Mouse (Mus musculus) forebrain, embryonic 15.5 days (tissue): ENCODE results near the gene Prkg2. TPM values are rescaled to one million over a fixed set of nuclear protein-coding genes. Genes with fewer than 3 reads are reported as not detected.

Source experiments
- ATAC-seq: fragments of 200-750 bp; cut with Nextera tagmentation; replicated peaks from 2 replicates; pipeline ENCODE4 v1.8.0; 2017; ENCODE audit warnings: mild to moderate bottlenecking, moderate TSS enrichment, moderate library complexity
- H3K27ac ChIP-seq: fragments of 300-500 bp; sonication (generic); replicated peaks from 2 replicates; pipeline ENCODE4 v1.5.1; 2015; ENCODE audit warnings: mild to moderate bottlenecking, inconsistent platforms
- H3K27me3 ChIP-seq: fragments of 300-500 bp; sonication (generic); 2 replicates; pipeline ENCODE4 v1.6.1; 2015; ENCODE audit warnings: inconsistent platforms
- H3K36me3 ChIP-seq: fragments of 300-500 bp; sonication (generic); 2 replicates; pipeline ENCODE4 v1.6.1; 2015; ENCODE audit warnings: mild to moderate bottlenecking, inconsistent platforms
- H3K4me1 ChIP-seq: fragments of 300-500 bp; sonication (generic); 2 replicates; pipeline ENCODE4 v1.6.1; 2015; ENCODE audit warnings: inconsistent platforms
- H3K4me2 ChIP-seq: fragments of 300-500 bp; sonication (generic); replicated peaks from 2 replicates; pipeline ENCODE4 v1.6.1; 2015; ENCODE audit warnings: mild to moderate bottlenecking, inconsistent platforms
- H3K4me3 ChIP-seq: fragments of 300-500 bp; sonication (generic); 2 replicates; pipeline ENCODE4 v1.5.1; 2015; ENCODE audit warnings: mild to moderate bottlenecking, inconsistent platforms
- H3K9ac ChIP-seq: fragments of 300-500 bp; sonication (generic); replicated peaks from 2 replicates; pipeline ENCODE4 v1.6.1; 2015; ENCODE audit warnings: mild to moderate bottlenecking, inconsistent platforms
- H3K9me3 ChIP-seq: fragments of 300-500 bp; sonication (generic); 2 replicates; pipeline ENCODE4 v1.6.1; 2016; ENCODE audit warnings: inconsistent platforms
- WGBS: fragments of 180-500 bp; shearing (Covaris S2); methylation state at CpG from one replicate; pipeline ENCODE4 v1.1.7; 2015; ENCODE audit warnings: mixed read lengths; 5-methylcytosine and 5-hydroxymethylcytosine counted together
- polyA plus RNA-seq: library from polyadenylated mRNA; unstranded; fragments of >200 nt; fragmentation: Nextera tagmentation; extraction: Ambion mirVana; gene quantifications from 2 replicates; pipeline ENCODE4 v1.2.1, GENCODE M21; 2015

Prkg2 gene
- polyA plus RNA-seq = 0.84 and 1.1 TPM in 2 replicates

GRCm38 (mm10) chr5:99036596-99037441 lies at the start of gene Prkg2:
Prkg2 (minus strand) TSS chr5:99037351.
- Histone ChIP-seq H3K9ac (peak within 1 kb of the TSS; percentile 58), H3K36me3 (no peaks in the 10 kb centered on the region), H3K4me2 (peak within 1 kb of the TSS; percentile 99), H3K4me3 (peak within 1 kb of the TSS; percentile 71), H3K9me3 (no peaks in the 10 kb centered on the region), H3K27ac (no peak within 1 kb of the TSS), H3K27me3 (no peaks in the 10 kb centered on the region), H3K4me1 (peaks cover 12% of the 10 kb centered on the region)
- WGBS = under 1% methylated on average over 93 of the region's 94 CpGs
- peak; percentile 87 for ATAC-seq

GRCm38 (mm10) chr5:99083955-99084354 lies 46.8 kb upstream of the Prkg2 start:
- Histone ChIP-seq H3K4me1 (no peaks in the 10 kb centered on the region), H3K9ac (no peak overlapping the region), H3K27me3 (no peaks in the 10 kb centered on the region), H3K36me3 (no peaks in the 10 kb centered on the region), H3K27ac (no peak overlapping the region), H3K9me3 (no peaks in the 10 kb centered on the region), H3K4me3 (no peak overlapping the region), H3K4me2 (no peak overlapping the region)
- WGBS = 11% methylated on average over 5 of the region's 5 CpGs
- ATAC-seq = no peak

GRCm38 (mm10) chr5:99078375-99078774 lies 41.2 kb upstream of the Prkg2 start:
- no peaks in the 10 kb centered on the region for H3K9me3 ChIP-seq
- no peak overlapping the region for H3K4me3 ChIP-seq
- H3K4me1 ChIP-seq = no peaks in the 10 kb centered on the region
- no peak overlapping the region for H3K4me2 ChIP-seq
- ATAC-seq = no peak
- H3K36me3 ChIP-seq = no peaks in the 10 kb centered on the region
- H3K27ac ChIP-seq = no peak overlapping the region
- 60% methylated on average over 2 of the region's 2 CpGs for WGBS
- no peaks in the 10 kb centered on the region for H3K27me3 ChIP-seq
- no peak overlapping the region for H3K9ac ChIP-seq

- Histone ChIP-seq H3K27ac (no peak overlapping the region), H3K4me2 (no peak overlapping the region), H3K27me3 (no peaks in the 10 kb centered on the region), H3K4me3 (no peak overlapping the region), H3K9ac (no peak overlapping the region), H3K4me1 (peaks cover 4% of the 10 kb centered on the region; the same call in 1 of the 2 replicates), H3K36me3 (no peaks in the 10 kb centered on the region), H3K9me3 (no peaks in the 10 kb centered on the region)
- ATAC-seq = no peak
- WGBS = 91% methylated on average over 2 of the region's 2 CpGs
These were observed 31.2 kb upstream of the Prkg2 start for GRCm38 (mm10) chr5:99068391-99068790.

GRCm38 (mm10) chr5:99062582-99062981 lies 25.4 kb upstream of the Prkg2 start:
- ATAC-seq = no peak
- Histone ChIP-seq H3K27ac (no peak overlapping the region), H3K4me1 (no peaks in the 10 kb centered on the region), H3K9me3 (no peaks in the 10 kb centered on the region), H3K4me3 (no peak overlapping the region), H3K36me3 (no peaks in the 10 kb centered on the region), H3K4me2 (no peak overlapping the region), H3K27me3 (no peaks in the 10 kb centered on the region), H3K9ac (no peak overlapping the region)

GRCm38 (mm10) chr5:99039021-99039420 lies 1.9 kb upstream of the Prkg2 start:
- no peak overlapping the region for H3K27ac ChIP-seq
- WGBS = 97% methylated on average over 6 of the region's 6 CpGs
- no peak overlapping the region for H3K9ac ChIP-seq
- H3K36me3 ChIP-seq = no peaks in the 10 kb centered on the region
- H3K4me3 ChIP-seq = no peak overlapping the region
- H3K9me3 ChIP-seq = no peaks in the 10 kb centered on the region
- ATAC-seq = no peak
- H3K27me3 ChIP-seq = no peaks in the 10 kb centered on the region
- peaks cover 12% of the 10 kb centered on the region for H3K4me1 ChIP-seq
- H3K4me2 ChIP-seq = no peak overlapping the region

GRCm38 (mm10) chr5:99037442-99037811 lies 276 bp upstream of the Prkg2 start:
- ATAC-seq = peak; percentile 44
- WGBS = 4% methylated on average over 9 of the region's 9 CpGs
- Histone ChIP-seq H3K4me2 (peak overlapping the region; percentile 99), H3K9ac (peak overlapping the region; percentile 58; the same call in 1 of the 2 replicates), H3K27ac (no peak overlapping the region), H3K27me3 (no peaks in the 10 kb centered on the region), H3K9me3 (no peaks in the 10 kb centered on the region), H3K4me3 (peak overlapping the region; percentile 71), H3K4me1 (peaks cover 12% of the 10 kb centered on the region), H3K36me3 (no peaks in the 10 kb centered on the region)

GRCm38 (mm10) chr5:99035961-99036360 lies 1.2 kb downstream of the Prkg2 start:
- H3K27me3 ChIP-seq = no peaks in the 10 kb centered on the region
- no peaks in the 10 kb centered on the region for H3K9me3 ChIP-seq
- no peak overlapping the region for H3K27ac ChIP-seq
- peaks cover 12% of the 10 kb centered on the region for H3K4me1 ChIP-seq
- no peak overlapping the region for H3K9ac ChIP-seq
- H3K4me2 ChIP-seq = peak overlapping the region; percentile 99
- 30% methylated on average over 9 of the region's 9 CpGs for WGBS
- peak overlapping the region; percentile 71 for H3K4me3 ChIP-seq
- ATAC-seq = no peak
- H3K36me3 ChIP-seq = no peaks in the 10 kb centered on the region

- 64% methylated on average over 6 of the region's 6 CpGs for WGBS
- ATAC-seq = no peak
- H3K36me3 ChIP-seq = no peaks in the 10 kb centered on the region
These were observed 5.5 kb downstream of the Prkg2 start for GRCm38 (mm10) chr5:99031551-99032149.

GRCm38 (mm10) chr5:99026343-99026742 lies 10.8 kb downstream of the Prkg2 start:
- 71% methylated on average over 3 of the region's 3 CpGs for WGBS
- no peaks in the 10 kb centered on the region for H3K4me1 ChIP-seq
- no peak for ATAC-seq
- no peaks in the 10 kb centered on the region for H3K27me3 ChIP-seq
- no peak overlapping the region for H3K9ac ChIP-seq
- no peaks in the 10 kb centered on the region for H3K9me3 ChIP-seq
- no peak overlapping the region for H3K4me3 ChIP-seq
- no peak overlapping the region for H3K27ac ChIP-seq
- H3K36me3 ChIP-seq = no peaks in the 10 kb centered on the region
- no peak overlapping the region for H3K4me2 ChIP-seq

More at GRCm38 (mm10) chr5:99031551-99032149, 5.5 kb downstream of the Prkg2 start:
- Histone ChIP-seq H3K9ac (no peak overlapping the region), H3K4me1 (peaks cover 8% of the 10 kb centered on the region), H3K4me3 (no peak overlapping the region), H3K9me3 (no peaks in the 10 kb centered on the region), H3K27me3 (no peaks in the 10 kb centered on the region), H3K27ac (no peak overlapping the region), H3K4me2 (no peak overlapping the region)

GRCm38 (mm10) chr5:99019709-99020108 lies 17.4 kb downstream of the Prkg2 start:
- Histone ChIP-seq H3K4me2 (no peak overlapping the region), H3K4me3 (no peak overlapping the region), H3K4me1 (peaks cover 4% of the 10 kb centered on the region; the same call in 1 of the 2 replicates), H3K36me3 (no peaks in the 10 kb centered on the region), H3K9ac (no peak overlapping the region), H3K27me3 (no peaks in the 10 kb centered on the region), H3K27ac (no peak overlapping the region), H3K9me3 (no peaks in the 10 kb centered on the region)
- ATAC-seq = 0 out of 2 replicates have a peak, but pooled peaks have one; percentile 19
- 63% methylated on average over 6 of the region's 6 CpGs for WGBS

GRCm38 (mm10) chr5:99015140-99015539 lies 22.0 kb downstream of the Prkg2 start:
- Histone ChIP-seq H3K27me3 (no peaks in the 10 kb centered on the region), H3K27ac (no peak overlapping the region), H3K9me3 (no peaks in the 10 kb centered on the region), H3K4me3 (no peak overlapping the region), H3K36me3 (no peaks in the 10 kb centered on the region), H3K4me1 (peaks cover 4% of the 10 kb centered on the region; the same call in 1 of the 2 replicates), H3K9ac (no peak overlapping the region), H3K4me2 (no peak overlapping the region)
- WGBS = 77% methylated on average over 3 of the region's 3 CpGs
- ATAC-seq = no peak
